21 mouse cellular contexts compared by ENCODE assay signal in genomic region chr11:119239480-119239879, GRCm38 (mm10). TPM values are rescaled to one million over a fixed set of nuclear protein-coding genes. Genes with fewer than 3 reads are reported as not detected.
DNase-seq lines count a peak whose midpoint lies in the region; ATAC-seq and TF ChIP-seq lines count a peak whose summit lies in the region.
"Had no signal": no experiment of that assay in that cellular context is flagged by ENCODE, and none has a peak within 500 bp of the region (broad histone marks: within the 10 kb centered on the region; RNA-seq: fewer than 3 reads in every experiment).

No protein-coding gene starts in this region.

- no peaks in the 10 kb centered on the region for H3K27me3 ChIP-seq in kidney, embryonic 16.5 days (ENCODE audit: insufficient read depth, low read length)
- peaks cover 46% of the 10 kb centered on the region for H3K27me3 ChIP-seq in E14TG2a.4 (ENCODE audit: insufficient read depth, low read length)
- no peaks in the 10 kb centered on the region for H3K27me3 ChIP-seq in stomach, embryonic 15.5 days (replicated peaks)
- H3K27me3 ChIP-seq in midbrain, embryonic 13.5 days, result no peaks in the 10 kb centered on the region
- H3K27me3 ChIP-seq: forebrain, embryonic 13.5 days; heart, embryonic 12.5 days; hindbrain, embryonic 13.5 days had no signal

- no peak overlapping the region for H3K27ac ChIP-seq in kidney, embryonic 16.5 days (ENCODE audit: low read length)
- H3K27ac ChIP-seq in ES-E14 (ENCODE audit: insufficient read depth, low read depth, low read length, poor library complexity, severe bottlenecking), result no peak overlapping the region
- H3K27ac ChIP-seq in stomach, embryonic 15.5 days, result 0 out of 2 replicates have a peak overlapping the region, but pooled peaks have one; percentile 21
- H3K27ac ChIP-seq in midbrain, embryonic 13.5 days, result no peak overlapping the region
- H3K27ac ChIP-seq: embryonic facial prominence, embryonic 10.5 days; forebrain, embryonic 13.5 days; gastrocnemius, adult 2 months; hindbrain, embryonic 13.5 days; hindbrain, postnatal 0 days had no signal

- no peak for ATAC-seq in kidney, embryonic 16.5 days (ENCODE audit: low FRiP score, low TSS enrichment)
- ATAC-seq in stomach, embryonic 15.5 days (ENCODE audit: insufficient read depth, low FRiP score, low read depth), result no peak
- no peak for ATAC-seq in midbrain, embryonic 13.5 days
- ATAC-seq: forebrain, embryonic 13.5 days; forebrain, postnatal 0 days; hindbrain, postnatal 0 days had no signal

- no peak overlapping the region for H3K9ac ChIP-seq in kidney, embryonic 16.5 days (replicated peaks; ENCODE audit: low read length)
- peak overlapping the region; percentile 8; the same call in 1 of the 2 replicates for H3K9ac ChIP-seq in ES-E14 (ENCODE audit: insufficient read depth, low read depth, low read length, poor library complexity, severe bottlenecking)
- H3K9ac ChIP-seq in stomach, embryonic 15.5 days, result no peak overlapping the region
- H3K9ac ChIP-seq in midbrain, embryonic 13.5 days (replicated peaks), result no peak overlapping the region
- H3K9ac ChIP-seq: forebrain, embryonic 13.5 days; forebrain, postnatal 0 days; heart, embryonic 12.5 days; hindbrain, embryonic 13.5 days had no signal

- WGBS in kidney, embryonic 16.5 days, result 59% methylated on average over 12 of the region's 12 CpGs
- WGBS in stomach, embryonic 15.5 days, result 83% methylated on average over 12 of the region's 12 CpGs
- 93% methylated on average over 12 of the region's 12 CpGs for WGBS in midbrain, embryonic 13.5 days

- H3K9me3 ChIP-seq in kidney, embryonic 16.5 days (ENCODE audit: low read length), result peaks cover 5% of the 10 kb centered on the region; the same call in 1 of the 2 replicates
- H3K9me3 ChIP-seq in E14TG2a.4 (ENCODE audit: low read length), result no peaks in the 10 kb centered on the region
- no peaks in the 10 kb centered on the region for H3K9me3 ChIP-seq in ES-E14 (ENCODE audit: control insufficient read depth, insufficient read depth, low read depth, low read length)
- H3K9me3 ChIP-seq in stomach, embryonic 15.5 days, result no peaks in the 10 kb centered on the region
- H3K9me3 ChIP-seq in midbrain, embryonic 13.5 days, result peaks cover 3% of the 10 kb centered on the region; the same call in 1 of the 2 replicates
- H3K9me3 ChIP-seq: forebrain, embryonic 13.5 days; hindbrain, embryonic 13.5 days had no signal

- intact Hi-C loops in heart, postnatal 14 days (cut with DNase I), result loop anchor here (5.0 kb wide), 1 partner anchor 37 kb away; no protein-coding TSS in a partner anchor

- no peak for DNase-seq in kidney, adult 9 months
- DNase-seq in ES-E14 (ENCODE audit: low read depth, low spot score), result no peak
- DNase-seq in right cerebral cortex, postnatal 14 days, result no peak
- DNase-seq in heart, postnatal 14 days, result no peak
- DNase-seq: adrenal gland, adult 2 months; adrenal gland, postnatal 25 days; cerebellum, adult 18-20 months; cerebellum, adult 9-11 months; forebrain, postnatal 0 days; gastrocnemius, adult 2 months; gastrocnemius, postnatal 25 days; heart, postnatal 4 days had no signal

- no peak for TF ChIP-seq CTCF in E14TG2a.4 (conservative IDR thresholded peaks at IDR 0.05; ENCODE audit: low read length)

- no peak overlapping the region for H3K4me3 ChIP-seq in kidney, embryonic 16.5 days (ENCODE audit: low read length)
- peak overlapping the region; percentile 69 for H3K4me3 ChIP-seq in E14TG2a.4 (replicated peaks; ENCODE audit: low read length)
- peak overlapping the region; percentile 17 to 28; a peak in 2 of 4 replicates for H3K4me3 ChIP-seq in ES-E14 (ENCODE audit: insufficient read depth in 1 of 2, low read depth in 1 of 2, low read length in 2 of 2, poor library complexity in 1 of 2, severe bottlenecking in 1 of 2)
- H3K4me3 ChIP-seq in stomach, embryonic 15.5 days (replicated peaks), result no peak overlapping the region
- no peak overlapping the region for H3K4me3 ChIP-seq in midbrain, embryonic 13.5 days (replicated peaks)
- H3K4me3 ChIP-seq: forebrain, embryonic 13.5 days; gastrocnemius, adult 2 months; heart, embryonic 12.5 days; hindbrain, embryonic 13.5 days had no signal

- H3K4me1 ChIP-seq in kidney, embryonic 16.5 days (ENCODE audit: insufficient read depth, low read length), result peaks cover 15% of the 10 kb centered on the region
- peaks cover 73% of the 10 kb centered on the region for H3K4me1 ChIP-seq in E14TG2a.4 (replicated peaks; ENCODE audit: low read depth, low read length)
- peaks cover 3 to 38% of the 10 kb centered on the region in 2 experiments; a peak in 3 of 4 replicates for H3K4me1 ChIP-seq in ES-E14 (ENCODE audit: control insufficient read depth in 2 of 2, insufficient read depth in 2 of 2, low read length in 2 of 2, poor library complexity in 1 of 2)
- H3K4me1 ChIP-seq in stomach, embryonic 15.5 days, result peaks cover 5% of the 10 kb centered on the region
- H3K4me1 ChIP-seq in midbrain, embryonic 13.5 days (replicated peaks), result peaks cover 17% of the 10 kb centered on the region

- in situ Hi-C loops in ES-E14 (cut with MboI; ENCODE audit: low sequenced_read_pairs in 2 of 2, unreplicated experiment in 2 of 2), result no loop called here

- 0 out of 2 replicates have a peak overlapping the region, but pooled peaks have one; percentile 1 for H3K4me2 ChIP-seq in kidney, embryonic 16.5 days (replicated peaks; ENCODE audit: low read depth, low read length)
- H3K4me2 ChIP-seq in stomach, embryonic 15.5 days, result peak overlapping the region; percentile 72; the same call in 1 of the 2 replicates
- no peak overlapping the region for H3K4me2 ChIP-seq in midbrain, embryonic 13.5 days (replicated peaks)
- H3K4me2 ChIP-seq: hindbrain, embryonic 13.5 days had no signal

- H3K36me3 ChIP-seq in kidney, embryonic 16.5 days (ENCODE audit: insufficient read depth, low read length), result no peaks in the 10 kb centered on the region
- H3K36me3 ChIP-seq in E14TG2a.4 (ENCODE audit: insufficient read depth, low read length), result no peaks in the 10 kb centered on the region
- H3K36me3 ChIP-seq in ES-E14 (ENCODE audit: control insufficient read depth, insufficient read depth, low read length, poor library complexity, severe bottlenecking), result no peaks in the 10 kb centered on the region
- no peaks in the 10 kb centered on the region for H3K36me3 ChIP-seq in stomach, embryonic 15.5 days
- H3K36me3 ChIP-seq in midbrain, embryonic 13.5 days, result peaks cover 68% of the 10 kb centered on the region
- H3K36me3 ChIP-seq: heart, embryonic 12.5 days had no signal

TF ChIP-seq in ES-E14, 5 proteins besides CTCF, POLR2A, EP300 and RAD21:
- TF ChIP-seq ZNF384 (IDR thresholded peaks at IDR 0.05; ENCODE audit: low read depth, low read length) (no peak), CHD2 (IDR thresholded peaks at IDR 0.05; ENCODE audit: low read depth, low read length) (peak; percentile 93), ZC3H11A (IDR thresholded peaks at IDR 0.05; ENCODE audit: borderline replicate concordance, low read depth, low read length) (no peak), HCFC1 (IDR thresholded peaks at IDR 0.05; ENCODE audit: borderline replicate concordance, insufficient read depth, low read length) (no peak), MAFK (IDR thresholded peaks at IDR 0.05; ENCODE audit: insufficient read depth, low read depth, low read length) (no peak)

RNA-seq across cellular contexts. Expression of gene Ccdc40, which starts 11.1 kb away (rescaled TPM):
- polyA plus RNA-seq in kidney, embryonic 16.5 days (2015; fragmentation: Nextera tagmentation; extraction: Ambion mirVana), result 5.1 and 5.5 TPM in 2 replicates
- 6.2 and 6.4 TPM in 2 replicates for total RNA-seq in ES-E14 (2012; rRNA removed)
- 2.1 and 2.6 TPM in 2 replicates for polyA plus RNA-seq in stomach, embryonic 15.5 days (2015; fragmentation: Nextera tagmentation; extraction: Ambion mirVana)
- 17.6 and 18.1 TPM in 2 replicates for polyA plus RNA-seq in midbrain, embryonic 13.5 days (2015; fragmentation: Nextera tagmentation; extraction: Ambion mirVana)
- total RNA-seq in heart, postnatal 14 days (2021), result under 1 TPM; 0.15 to 0.31 TPM
- total RNA-seq: gastrocnemius, adult 2 months had no signal

RNA-seq across cellular contexts. Expression of gene Tbc1d16, which starts 11.2 kb away (rescaled TPM):
- polyA plus RNA-seq in kidney, embryonic 16.5 days (2015; fragmentation: Nextera tagmentation; extraction: Ambion mirVana), result 12.3 and 16.2 TPM in 2 replicates
- total RNA-seq in ES-E14 (2012; rRNA removed), result 6.3 and 10.1 TPM in 2 replicates
- polyA plus RNA-seq in stomach, embryonic 15.5 days (2015; fragmentation: Nextera tagmentation; extraction: Ambion mirVana), result 18.7 and 19.3 TPM in 2 replicates
- 50.0 and 53.1 TPM in 2 replicates for polyA plus RNA-seq in midbrain, embryonic 13.5 days (2015; fragmentation: Nextera tagmentation; extraction: Ambion mirVana)
- 10 to 100 TPM; 68.5 to 68.7 TPM for total RNA-seq in heart, postnatal 14 days (2021)

RNA-seq across cellular contexts. Expression of gene Gaa, which starts 28.2 kb away (rescaled TPM):
- 80.7 and 82.6 TPM in 2 replicates for polyA plus RNA-seq in kidney, embryonic 16.5 days (2015; fragmentation: Nextera tagmentation; extraction: Ambion mirVana)
- 69.3 and 116 TPM in 2 replicates for total RNA-seq in ES-E14 (2012; rRNA removed)
- polyA plus RNA-seq in stomach, embryonic 15.5 days (2015; fragmentation: Nextera tagmentation; extraction: Ambion mirVana), result 62.6 and 64.3 TPM in 2 replicates
- polyA plus RNA-seq in midbrain, embryonic 13.5 days (2015; fragmentation: Nextera tagmentation; extraction: Ambion mirVana), result 49.9 and 50.7 TPM in 2 replicates
- 10 to 100 TPM; 53.1 to 56.0 TPM for total RNA-seq in heart, postnatal 14 days (2021)

Comparison
In these comparisons a context has a peak if more than half of its experiments do, and no peak if none do; other contexts are left out.
1. H3K4me3 ChIP-seq: peak in E14TG2a.4 (single experiment) and ES-E14 (2 of 2); none in kidney, embryonic 16.5 days (single experiment), stomach, embryonic 15.5 days (single experiment) and midbrain, embryonic 13.5 days (single experiment).